Mouse (Mus musculus) testis, postnatal 10 days (tissue): Measurements from ENCODE around the gene Scd2.
"Not testable (repeated sequence)": the region's sequence is repeated elsewhere in the genome, so short reads cannot be mapped to it uniquely, and the experiment has no call there.

Source experiments
- DNase-seq: peaks from one replicate; pipeline ENCODE4 v3.0.0; 2021; ENCODE audit warnings: low spot score

The Scd2 gene

DNA sequence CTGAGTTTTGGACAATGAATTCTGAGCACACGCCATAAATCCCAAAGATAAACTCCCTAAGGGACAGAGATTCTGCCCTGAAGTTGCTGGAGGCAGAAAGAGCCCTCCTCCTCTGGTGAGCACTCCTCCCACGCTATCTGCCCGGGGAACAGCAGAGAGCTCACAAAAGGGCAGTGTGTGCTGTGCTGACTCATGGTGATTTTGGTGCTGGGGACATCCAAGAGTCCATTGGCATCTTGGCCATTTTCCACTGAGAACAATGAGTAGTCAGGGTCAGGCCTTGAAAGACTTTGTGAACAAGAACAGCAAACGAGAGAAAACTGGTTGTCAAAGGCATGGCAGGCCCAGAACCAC is 18.5 kb downstream of the Scd2 start:
- peak; percentile 64 for DNase-seq

DNA sequence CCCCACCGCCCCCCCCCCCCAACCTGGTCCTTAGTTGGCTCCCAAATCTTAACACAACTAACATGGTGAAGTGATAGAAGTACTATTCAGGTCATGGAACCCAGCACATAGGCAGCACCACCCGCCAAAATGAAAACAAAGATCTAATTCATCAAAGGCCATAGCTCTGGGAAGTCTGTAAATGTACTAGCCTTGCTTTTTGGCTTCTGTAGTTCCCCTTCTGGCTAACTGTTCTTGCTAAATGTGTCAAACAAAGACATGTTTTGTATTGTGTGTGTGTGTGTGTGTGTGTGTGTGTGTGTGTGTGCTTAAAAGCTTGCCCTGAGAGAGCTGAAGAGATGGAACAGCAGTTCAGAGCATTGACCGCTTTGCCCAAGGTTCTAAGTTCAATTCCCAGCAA is 19.6 kb downstream of the Scd2 start:
- peak; percentile 36 for DNase-seq

DNA sequence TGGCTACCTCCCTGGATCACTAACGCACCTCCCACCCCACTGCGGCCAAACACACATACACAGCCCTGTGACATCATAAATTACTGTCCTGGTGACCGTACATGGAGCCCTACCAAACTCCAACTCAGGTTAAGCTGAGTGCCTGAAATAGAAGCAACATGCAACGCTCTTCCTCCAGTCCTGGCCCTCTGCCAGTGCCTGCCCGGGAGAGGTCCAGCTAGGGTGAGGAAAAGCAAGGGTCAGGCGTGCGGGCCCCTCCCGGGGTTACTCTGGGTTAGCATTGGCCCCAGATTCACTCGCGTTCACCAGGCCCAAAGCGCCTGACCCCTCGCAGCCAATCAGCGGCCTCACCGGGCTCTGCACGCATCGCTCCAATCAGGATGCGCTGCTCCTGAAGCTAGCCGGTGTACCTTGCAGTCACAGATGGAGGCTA is 20.9 kb downstream of the Scd2 start:
- DNase-seq = peak; percentile 88

DNA sequence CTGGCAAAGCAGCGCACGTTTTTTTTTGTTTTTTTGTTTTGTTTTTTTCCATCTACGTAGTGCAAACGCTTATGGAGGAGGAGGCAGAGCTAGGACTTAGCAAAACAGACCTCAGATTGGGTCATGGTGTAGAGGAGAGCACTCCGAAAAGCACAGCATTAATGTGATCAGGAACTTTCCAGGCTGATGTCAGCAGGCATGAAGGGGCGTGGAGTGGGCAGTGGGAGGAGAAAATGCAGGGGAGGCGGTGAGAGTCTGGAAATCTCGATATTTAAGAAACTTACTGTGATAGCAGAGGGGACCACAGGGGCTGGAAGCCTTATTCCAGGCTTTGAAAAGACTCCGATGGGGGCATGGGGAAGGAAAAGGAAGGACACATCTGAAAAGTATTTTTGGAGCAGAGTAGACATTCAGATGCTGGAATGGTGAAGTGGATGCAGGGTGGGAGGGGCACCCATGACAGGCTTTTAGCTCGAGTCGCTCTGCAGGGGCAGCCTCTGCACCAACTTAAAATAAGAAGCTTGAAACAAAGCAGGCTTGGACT is 21.5 kb downstream of the Scd2 start:
- DNase-seq = peak; percentile 72

DNA sequence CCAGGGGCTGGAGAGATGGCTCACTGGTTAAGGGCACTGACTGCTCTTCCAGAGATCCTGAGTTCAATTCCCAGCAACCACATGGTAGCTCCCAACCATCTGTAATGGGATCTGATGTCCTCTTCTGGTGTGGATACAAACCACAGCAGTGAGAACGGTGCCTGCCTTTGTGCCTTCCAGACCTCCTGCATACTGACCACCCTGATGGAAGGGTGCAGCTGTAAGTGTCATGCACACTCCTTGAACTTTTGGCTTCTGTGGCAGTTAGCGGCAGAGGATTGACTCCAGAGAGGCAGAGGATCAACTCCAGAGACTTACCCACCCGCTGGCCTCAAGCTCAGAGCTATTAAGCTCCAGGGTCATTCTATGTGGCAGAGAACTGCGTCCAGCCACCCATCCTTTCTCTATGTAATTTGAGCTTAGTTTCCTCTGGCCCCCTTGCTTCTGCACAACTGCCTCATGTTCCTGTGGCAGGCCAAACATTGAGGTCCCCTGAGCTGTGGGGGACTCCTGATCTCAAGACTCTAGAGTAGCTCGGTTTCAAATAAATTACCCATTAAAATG is 23.4 kb downstream of the Scd2 start:
- DNase-seq = peak; percentile 34

DNA sequence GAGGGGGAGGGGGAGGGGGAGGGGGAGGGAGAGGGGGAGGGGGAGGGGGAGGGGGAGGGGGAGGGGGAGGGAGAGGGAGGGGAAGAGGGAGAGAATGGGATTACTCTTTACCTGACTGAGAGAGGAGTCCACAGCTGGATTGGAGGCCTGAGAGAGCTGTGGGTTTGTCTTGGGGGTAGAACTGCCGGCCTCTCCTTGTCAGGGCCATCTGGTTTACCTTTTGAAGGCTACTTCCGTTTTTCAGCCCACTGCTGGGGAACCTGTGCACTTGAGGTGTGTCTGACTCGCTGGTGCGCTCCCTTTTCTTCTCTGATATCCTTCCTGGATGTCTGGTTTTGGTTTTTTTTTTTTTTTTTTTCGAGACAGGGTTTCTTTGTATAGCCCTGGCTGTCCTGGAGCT is 23.9 kb downstream of the Scd2 start:
- peak; percentile 32 for DNase-seq

DNA sequence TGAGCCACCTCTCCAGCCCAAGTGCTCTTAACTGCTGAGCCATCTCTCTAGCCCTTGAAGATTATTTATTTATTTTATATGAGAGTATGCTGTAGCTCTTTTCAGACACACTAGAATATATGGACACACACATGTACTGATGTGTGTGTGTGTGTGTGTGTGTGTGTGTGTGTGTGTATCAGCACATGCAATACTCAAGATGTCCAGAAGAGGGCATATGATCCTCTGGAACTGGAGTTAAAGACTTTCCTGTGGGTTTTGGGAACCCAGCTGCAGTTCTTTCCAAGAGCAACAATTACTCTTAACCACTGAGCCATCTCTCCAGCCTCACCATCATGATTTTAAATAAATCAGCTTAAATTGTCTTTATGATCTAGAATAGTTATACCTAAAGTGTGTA is 25.1 kb downstream of the Scd2 start:
- DNase-seq = no peak

DNA sequence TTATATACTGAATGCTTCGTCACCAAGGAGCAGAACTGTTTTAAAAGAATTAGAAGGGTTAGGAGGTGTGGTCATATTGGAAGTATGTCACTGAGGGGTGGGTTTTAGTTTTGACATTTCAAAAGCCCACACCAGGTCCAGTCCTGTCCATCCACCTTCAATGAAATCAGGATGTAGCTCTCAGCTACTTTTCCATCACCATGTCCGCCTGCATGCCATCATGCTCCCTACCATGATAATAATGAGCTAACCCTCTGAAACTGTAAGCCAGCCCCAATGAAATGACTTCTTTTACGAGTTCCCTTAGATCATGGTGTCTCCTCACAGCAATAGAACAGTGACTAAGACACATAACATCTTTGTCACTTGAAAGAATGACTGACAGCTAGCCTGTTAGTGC is 26.8 kb downstream of the Scd2 start:
- DNase-seq = no peak

DNA sequence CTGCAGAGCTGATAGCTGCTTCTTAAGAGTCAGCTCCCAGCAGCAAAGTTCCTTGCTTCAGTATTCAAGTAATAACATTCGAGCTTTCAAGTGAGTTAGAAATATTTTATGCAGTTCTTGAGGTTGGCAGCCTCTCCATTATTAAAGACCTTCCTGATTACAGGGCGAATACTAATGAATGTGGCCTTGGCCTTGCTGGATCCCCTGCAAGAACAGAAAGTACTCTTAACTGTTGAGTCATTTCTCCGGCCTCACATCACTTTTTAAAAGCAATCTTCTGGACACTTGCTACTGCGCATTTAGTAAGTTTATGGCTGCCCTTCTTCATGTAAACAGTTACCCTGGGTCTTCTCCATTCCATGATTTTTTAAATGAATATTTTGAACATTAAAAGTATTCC is 27.7 kb downstream of the Scd2 start:
- DNase-seq = no peak

DNA sequence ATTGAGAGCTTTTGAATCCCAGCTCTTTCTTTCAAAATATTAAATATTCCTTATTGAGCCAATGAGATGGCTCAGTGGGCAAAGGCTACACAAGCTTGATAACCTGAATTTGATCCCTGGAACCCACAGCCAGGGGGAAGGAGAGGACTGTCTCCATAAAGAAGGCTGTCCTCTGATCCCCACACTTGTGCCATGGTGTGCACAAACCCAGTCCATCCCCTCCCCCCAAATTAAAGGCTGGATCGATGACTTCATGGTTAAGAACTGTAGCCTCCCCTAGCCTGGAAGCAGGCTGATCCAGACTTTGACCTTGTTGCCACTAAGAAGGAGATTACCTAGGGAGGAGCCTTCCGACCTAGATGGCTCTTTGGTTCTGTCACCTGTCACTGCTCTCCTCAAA is 28.2 kb downstream of the Scd2 start:
- no peak for DNase-seq

DNA sequence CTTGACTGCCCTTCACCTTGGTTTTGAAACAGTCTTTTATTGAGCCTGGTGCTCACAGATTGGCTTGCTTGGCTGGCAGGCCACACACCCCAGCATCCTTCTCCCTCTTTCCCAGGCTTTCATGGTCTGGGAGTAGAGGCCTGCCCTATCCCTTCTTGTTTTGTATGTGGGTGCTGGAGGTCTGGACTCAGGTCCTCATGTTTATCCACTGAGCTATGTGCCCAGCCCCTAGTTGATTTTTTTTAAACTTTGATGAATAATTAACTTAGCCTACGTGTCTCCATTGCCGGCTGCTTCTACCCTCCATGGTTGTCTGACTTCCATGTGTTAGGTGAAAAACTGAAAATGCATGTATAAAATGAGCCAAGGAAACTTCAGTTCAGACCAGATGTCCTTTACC is 36.1 kb downstream of the Scd2 start:
- DNase-seq = no peak

DNA sequence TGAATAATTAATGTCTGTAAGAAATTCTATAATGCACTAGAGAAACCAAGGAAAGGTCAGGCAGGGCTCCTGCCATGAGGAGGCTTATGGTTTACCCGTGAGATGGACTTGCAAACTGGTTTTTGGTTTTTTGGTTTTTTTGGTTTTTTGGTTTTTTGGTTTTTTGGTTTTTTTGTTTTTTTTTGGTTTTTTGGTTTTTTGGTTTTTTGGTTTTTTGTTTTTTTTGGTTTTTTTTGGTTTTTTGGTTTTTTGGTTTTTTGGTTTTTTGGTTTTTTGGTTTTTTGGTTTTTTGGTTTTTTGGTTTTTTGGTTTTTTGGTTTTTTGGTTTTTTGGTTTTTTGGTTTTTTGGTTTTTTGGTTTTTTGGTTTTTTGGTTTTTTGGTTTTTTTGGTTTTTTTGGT is 37.7 kb downstream of the Scd2 start:
- DNase-seq = not testable (repeated sequence)

DNA sequence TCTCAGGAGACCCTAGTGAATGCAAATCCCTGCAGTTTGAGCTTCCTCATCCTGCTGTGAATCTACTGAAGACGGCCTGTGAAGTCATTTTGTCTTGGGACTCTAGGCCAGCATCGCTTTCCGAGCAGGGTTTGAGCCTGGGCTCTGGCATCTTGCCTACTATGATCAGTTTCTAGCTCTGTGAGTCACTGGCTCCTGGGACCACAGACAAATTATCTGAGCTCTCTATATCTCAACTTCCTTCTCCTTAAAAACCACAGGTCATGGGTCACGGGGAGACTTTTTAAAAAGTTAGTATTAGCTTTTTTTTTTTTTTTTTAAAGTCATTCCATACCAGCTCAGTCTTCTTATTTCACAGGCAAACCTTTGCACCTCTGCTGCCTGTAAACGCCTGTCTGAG is 38.4 kb downstream of the Scd2 start:
- no peak for DNase-seq

DNA sequence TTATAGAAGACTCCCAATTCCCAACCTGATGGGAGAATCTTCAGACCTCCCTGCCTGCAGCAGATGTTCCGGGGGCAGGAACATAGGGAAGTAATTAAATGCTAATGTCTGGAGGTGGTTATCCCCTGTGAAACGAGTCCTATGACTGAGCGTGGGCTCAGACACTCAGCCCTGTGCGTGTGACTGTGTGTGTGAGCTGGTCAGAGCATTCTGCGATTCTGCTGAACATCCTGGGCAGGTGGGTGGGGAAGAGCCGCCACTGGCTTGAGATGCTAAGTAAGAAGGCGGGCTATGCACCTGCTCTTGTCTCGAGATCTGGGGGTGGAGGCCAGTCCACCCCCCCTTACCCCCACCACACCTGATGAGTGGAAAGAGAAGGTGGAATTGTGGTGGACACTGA is 38.9 kb downstream of the Scd2 start:
- DNase-seq = peak; percentile 40

DNA sequence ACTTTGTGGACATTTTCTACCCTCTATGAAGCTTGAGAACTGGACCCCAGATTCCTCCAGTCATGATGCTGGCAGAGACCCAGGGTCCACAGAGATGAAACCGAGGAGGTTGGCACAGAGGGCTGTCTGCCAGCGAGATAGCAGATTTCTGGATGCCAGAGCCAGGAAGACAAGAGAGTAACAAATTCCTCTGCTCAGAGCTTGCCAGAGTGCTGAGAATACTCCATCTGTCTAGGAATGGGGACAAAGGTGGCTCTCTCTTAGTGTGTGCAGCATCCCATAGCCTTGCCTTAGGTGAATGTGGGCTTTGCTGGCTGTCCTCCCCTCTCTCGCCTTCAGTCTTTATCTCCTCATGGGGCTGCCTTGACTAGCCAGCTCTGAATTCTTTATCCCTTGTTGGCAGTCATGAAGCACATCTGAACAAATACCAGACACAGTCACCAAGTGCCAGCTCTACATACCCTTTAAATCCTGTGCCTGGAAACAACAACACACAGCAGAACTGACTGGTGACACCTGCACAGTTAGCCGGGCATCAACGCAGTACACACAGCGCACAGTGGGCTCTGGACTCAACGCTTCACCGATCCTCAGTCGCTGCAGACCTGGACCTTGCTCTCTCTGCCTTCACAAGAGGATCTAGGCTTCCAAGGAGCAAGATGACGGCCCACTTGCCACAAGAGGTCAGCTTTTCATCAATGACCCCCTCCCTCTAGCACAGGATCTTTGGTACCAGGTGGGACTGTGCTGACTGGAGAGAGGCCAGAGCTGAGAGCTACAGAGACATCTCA is 39.6 kb downstream of the Scd2 start, which contains the start of gene Scd4:
TSS of gene Scd4 (plus strand) at position 260 of the 791 bp plus-strand sequence.
- DNase-seq = peak; percentile 66

DNA sequence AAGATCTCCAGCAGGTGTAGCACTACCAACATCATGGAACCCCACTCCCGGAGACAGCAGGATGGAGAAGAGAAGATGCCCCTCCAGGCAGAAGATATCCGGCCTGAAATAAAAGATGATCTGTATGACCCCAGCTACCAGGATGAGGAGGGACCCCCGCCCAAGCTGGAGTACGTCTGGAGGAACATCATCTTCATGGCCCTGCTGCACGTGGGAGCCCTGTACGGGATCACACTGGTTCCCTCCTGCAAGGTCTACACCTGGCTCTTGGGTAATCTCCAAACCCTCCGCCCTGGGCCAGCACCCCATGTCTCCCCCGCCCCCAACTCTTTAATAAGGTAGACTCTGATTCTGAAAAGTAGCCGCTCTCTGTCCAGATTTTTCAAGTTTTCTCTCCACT is 40.5 kb downstream of the Scd2 start:
- DNase-seq = peak; percentile 34

DNA sequence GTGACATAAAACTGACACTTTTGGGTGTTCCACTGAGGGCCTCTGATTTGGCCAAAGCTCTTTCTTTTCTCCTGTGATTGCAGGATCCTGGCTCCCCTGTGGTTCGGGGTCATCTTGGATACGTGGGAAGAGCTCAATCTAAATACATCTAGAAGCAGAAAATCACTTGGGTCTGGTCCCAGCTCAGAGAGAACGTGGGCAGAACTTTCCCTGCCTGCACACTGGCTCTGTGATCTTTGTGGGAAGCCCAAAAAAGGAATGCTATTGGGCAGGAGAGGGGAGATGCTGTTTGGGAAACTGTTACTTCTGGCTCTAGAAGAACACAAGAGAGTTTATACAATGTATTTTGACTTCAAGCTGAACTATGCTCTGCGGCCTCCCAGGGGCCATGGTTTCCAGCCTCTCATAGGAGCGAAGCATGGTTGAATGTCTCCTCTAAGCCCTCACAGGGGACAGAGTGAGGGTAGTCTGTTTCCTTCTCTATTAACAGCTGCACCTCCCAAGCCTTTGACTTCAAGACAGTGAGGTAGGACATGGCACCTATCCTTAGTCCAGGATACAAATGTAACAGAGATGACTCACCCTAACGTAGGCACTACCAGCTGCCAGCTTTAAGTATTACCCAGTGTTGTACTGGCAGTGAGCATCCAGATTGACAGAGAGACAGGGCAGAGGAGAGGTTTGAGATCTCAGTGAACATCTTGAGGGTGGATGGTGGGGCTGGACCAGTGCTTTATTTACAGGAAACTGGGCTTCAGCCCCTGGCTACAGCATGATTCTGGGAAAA is 42.6 kb downstream of the Scd2 start:
- no peak for DNase-seq

DNA sequence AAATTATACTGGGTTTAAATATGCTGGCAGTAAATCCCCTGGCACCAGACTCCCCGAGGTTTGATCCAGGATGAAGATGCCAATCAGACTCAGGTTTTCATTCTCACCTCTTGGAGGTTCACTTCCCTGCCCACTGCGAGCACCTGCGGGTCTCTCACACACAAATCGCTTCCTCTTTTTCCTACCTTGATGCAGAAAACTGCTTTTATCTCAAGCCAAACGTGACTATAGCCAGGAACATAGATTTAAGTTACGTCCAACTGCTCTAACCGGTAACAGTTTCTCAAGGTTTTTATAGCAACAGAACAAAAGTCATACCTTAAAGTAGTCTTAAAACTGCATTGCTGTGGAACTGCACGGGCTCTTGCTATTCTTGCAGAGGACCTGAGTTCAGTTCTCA is 56.2 kb downstream of the Scd2 start:
- DNase-seq = no peak

DNA sequence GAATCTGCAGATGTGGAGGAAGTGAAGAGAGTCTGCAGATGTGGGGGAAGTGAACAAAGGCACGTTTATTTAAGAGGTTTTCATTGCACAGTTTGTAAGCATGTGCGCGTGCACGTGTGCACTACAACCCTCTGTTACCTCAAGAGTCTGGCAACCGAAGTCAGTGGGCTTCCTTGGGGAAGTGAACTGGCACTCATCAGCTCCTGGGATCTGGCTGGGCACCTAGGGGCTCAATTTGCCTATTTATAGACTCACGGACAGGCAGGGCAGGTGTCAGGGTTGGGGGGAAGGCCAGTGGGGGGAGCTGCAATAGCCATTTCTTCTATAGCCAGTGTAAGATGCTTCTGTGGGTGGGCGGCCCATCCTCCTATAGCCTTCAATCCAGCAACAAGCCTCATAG is 58.3 kb downstream of the Scd2 start:
- DNase-seq = no peak
